In the genomic region with DNA sequence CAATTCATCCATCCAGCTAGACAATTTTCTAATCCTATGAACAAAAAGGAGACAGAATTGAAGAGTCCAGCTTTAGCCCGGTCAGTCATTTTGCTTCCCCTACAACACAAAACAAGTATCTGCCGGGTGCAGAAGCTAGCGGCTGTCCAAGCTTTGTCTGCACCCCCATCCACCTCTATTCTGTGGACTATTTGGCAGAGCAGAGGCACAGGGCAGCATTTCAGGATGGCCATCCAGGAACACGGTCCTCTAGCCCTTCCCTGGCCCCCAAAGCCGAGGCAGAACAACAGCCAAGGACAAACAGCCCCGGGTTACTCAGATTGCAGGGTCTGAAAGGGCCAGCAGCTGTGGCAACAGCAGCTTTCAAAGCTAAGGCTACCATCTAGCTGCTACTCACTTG, we compare ENCODE assay signal across 15 mouse cellular contexts.
DNase-seq lines count a peak whose midpoint lies in the region; ATAC-seq lines count a peak whose summit lies in the region.
"Had no signal": no experiment of that assay in that cellular context is flagged by ENCODE, and none has a peak within 500 bp of the region (broad histone marks: within the 10 kb centered on the region; RNA-seq: fewer than 3 reads in every experiment).

No protein-coding gene starts in this region.

- H3K9me3 ChIP-seq in midbrain, embryonic 10.5 days (replicated peaks): no peaks in the 10 kb centered on the region
- H3K9me3 ChIP-seq in midbrain, embryonic 11.5 days (ENCODE audit: control insufficient read depth, low read length): no peaks in the 10 kb centered on the region
- H3K9me3 ChIP-seq in forebrain, embryonic 13.5 days (replicated peaks): no peaks in the 10 kb centered on the region
- no peaks in the 10 kb centered on the region for H3K9me3 ChIP-seq in midbrain, embryonic 14.5 days (ENCODE audit: control insufficient read depth, low read length)
- H3K9me3 ChIP-seq: embryonic facial prominence, embryonic 12.5 days; heart, embryonic 12.5 days; lung, embryonic 15.5 days; megakaryocyte, embryonic 14.5 days had no signal

- H3K9ac ChIP-seq in midbrain, embryonic 11.5 days (ENCODE audit: low read length): no peak overlapping the region
- H3K9ac ChIP-seq in forebrain, embryonic 13.5 days: no peak overlapping the region
- H3K9ac ChIP-seq in midbrain, embryonic 14.5 days (replicated peaks; ENCODE audit: low read length): no peak overlapping the region
- H3K9ac ChIP-seq: embryonic facial prominence, embryonic 12.5 days; heart, embryonic 12.5 days; lung, embryonic 15.5 days had no signal

- H3K4me3 ChIP-seq in midbrain, embryonic 10.5 days: no peak overlapping the region
- no peak overlapping the region for H3K4me3 ChIP-seq in midbrain, embryonic 11.5 days (ENCODE audit: low read depth, low read length)
- no peak overlapping the region for H3K4me3 ChIP-seq in forebrain, embryonic 13.5 days
- no peak overlapping the region for H3K4me3 ChIP-seq in midbrain, embryonic 14.5 days (replicated peaks; ENCODE audit: low read depth, low read length)
- H3K4me3 ChIP-seq: embryonic facial prominence, embryonic 12.5 days; heart, embryonic 12.5 days; lung, embryonic 15.5 days; megakaryocyte, embryonic 14.5 days had no signal

- H3K27ac ChIP-seq in midbrain, embryonic 10.5 days (replicated peaks): peak overlapping the region; percentile 56; the same call in 1 of the 2 replicates
- H3K27ac ChIP-seq in midbrain, embryonic 11.5 days (ENCODE audit: low read depth, low read length): no peak overlapping the region
- peak overlapping the region; percentile 33 for H3K27ac ChIP-seq in forebrain, embryonic 13.5 days
- 0 out of 2 replicates have a peak overlapping the region, but pooled peaks have one; percentile 37 for H3K27ac ChIP-seq in midbrain, embryonic 14.5 days (replicated peaks; ENCODE audit: low read depth, low read length)
- H3K27ac ChIP-seq: embryonic facial prominence, embryonic 12.5 days; kidney, postnatal 0 days; lung, embryonic 15.5 days had no signal

- H3K4me1 ChIP-seq in midbrain, embryonic 10.5 days: 0 out of 2 replicates have a peak, but pooled peaks cover 4% of the 10 kb centered on the region
- no peaks in the 10 kb centered on the region for H3K4me1 ChIP-seq in midbrain, embryonic 11.5 days (ENCODE audit: control insufficient read depth, insufficient read depth, low read length)
- H3K4me1 ChIP-seq in forebrain, embryonic 13.5 days: peaks cover 19% of the 10 kb centered on the region
- H3K4me1 ChIP-seq in midbrain, embryonic 14.5 days (ENCODE audit: control insufficient read depth, insufficient read depth, low read length): 0 out of 2 replicates have a peak, but pooled peaks cover 7% of the 10 kb centered on the region
- H3K4me1 ChIP-seq: embryonic facial prominence, embryonic 12.5 days; heart, embryonic 12.5 days; lung, embryonic 15.5 days; megakaryocyte, embryonic 14.5 days had no signal

- H3K4me2 ChIP-seq in midbrain, embryonic 11.5 days: no peak overlapping the region
- H3K4me2 ChIP-seq in forebrain, embryonic 13.5 days: no peak overlapping the region
- H3K4me2 ChIP-seq in midbrain, embryonic 14.5 days (ENCODE audit: low read length): no peak overlapping the region
- H3K4me2 ChIP-seq: embryonic facial prominence, embryonic 12.5 days; heart, embryonic 12.5 days; lung, embryonic 15.5 days had no signal

- H3K27me3 ChIP-seq in midbrain, embryonic 10.5 days (ENCODE audit: low read depth, poor library complexity, severe bottlenecking): no peaks in the 10 kb centered on the region
- H3K27me3 ChIP-seq in midbrain, embryonic 11.5 days (ENCODE audit: control insufficient read depth, insufficient read depth, low read length): no peaks in the 10 kb centered on the region
- H3K27me3 ChIP-seq in forebrain, embryonic 13.5 days: no peaks in the 10 kb centered on the region
- H3K27me3 ChIP-seq in midbrain, embryonic 14.5 days (ENCODE audit: control insufficient read depth, insufficient read depth, low read length): no peaks in the 10 kb centered on the region
- H3K27me3 ChIP-seq: embryonic facial prominence, embryonic 12.5 days; heart, embryonic 12.5 days; lung, embryonic 15.5 days; megakaryocyte, embryonic 14.5 days had no signal

- DNase-seq in gastrocnemius, adult 18-20 months (ENCODE audit: low spot score): peak; percentile 1
- DNase-seq in gastrocnemius, adult 8-10 months (ENCODE audit: low spot score in 2 of 2): no peak
- no peak for DNase-seq in midbrain, embryonic 10.5 days (ENCODE audit: low spot score)
- DNase-seq in midbrain, embryonic 11.5 days (ENCODE audit: low spot score, missing footprints): no peak
- DNase-seq in midbrain, embryonic 14.5 days: no peak
- no peak for DNase-seq in kidney, adult 18-20 months
- DNase-seq: cerebellum, adult 8-10 months; gastrocnemius, postnatal 25 days had no signal

- no peaks in the 10 kb centered on the region for H3K36me3 ChIP-seq in midbrain, embryonic 10.5 days
- H3K36me3 ChIP-seq in midbrain, embryonic 11.5 days (ENCODE audit: control insufficient read depth, insufficient read depth, low read length): no peaks in the 10 kb centered on the region
- H3K36me3 ChIP-seq in forebrain, embryonic 13.5 days (ENCODE audit: poor library complexity, severe bottlenecking): no peaks in the 10 kb centered on the region
- H3K36me3 ChIP-seq in midbrain, embryonic 14.5 days (ENCODE audit: control insufficient read depth, insufficient read depth, low read length): no peaks in the 10 kb centered on the region
- H3K36me3 ChIP-seq: embryonic facial prominence, embryonic 12.5 days; heart, embryonic 12.5 days; lung, embryonic 15.5 days had no signal

- no peak for ATAC-seq in midbrain, embryonic 11.5 days (ENCODE audit: low FRiP score)
- ATAC-seq in forebrain, embryonic 13.5 days: peak; percentile 37
- peak; percentile 7; the same call in 1 of the 2 replicates for ATAC-seq in midbrain, embryonic 14.5 days (ENCODE audit: low FRiP score, low TSS enrichment)
- ATAC-seq in CD4-positive, CD25-positive, alpha-beta regulatory T cell, adult 4 months: no peak

- WGBS in midbrain, embryonic 10.5 days: 65% methylated on average over 6 of the region's 6 CpGs
- 63% methylated on average over 6 of the region's 6 CpGs for WGBS in midbrain, embryonic 11.5 days
- 36% methylated on average over 6 of the region's 6 CpGs for WGBS in forebrain, embryonic 13.5 days
- WGBS in midbrain, embryonic 14.5 days: 66% methylated on average over 6 of the region's 6 CpGs

Comparison
In these comparisons a context has a peak if more than half of its experiments do, and no peak if none do; other contexts are left out.
1. ATAC-seq: peak in forebrain, embryonic 13.5 days (single experiment) and midbrain, embryonic 14.5 days (single experiment); none in midbrain, embryonic 11.5 days (single experiment) and CD4-positive, CD25-positive, alpha-beta regulatory T cell, adult 4 months (single experiment).